Mouse (Mus musculus) spleen, adult 2 months (tissue): ENCODE measurements around the gene Tmem97.
"Not testable (repeated sequence)": the region's sequence is repeated elsewhere in the genome, so short reads cannot be mapped to it uniquely, and the experiment has no call there.

ENCODE experiments used
- CTCF ChIP-seq: fragments of 200-500 bp; IDR thresholded peaks from 2 replicates; pipeline ENCODE4 v1.5.1; 2011; ENCODE audit warnings: mild to moderate bottlenecking, inconsistent platforms; ENCODE audit not compliant: insufficient read depth, insufficient read length, insufficient replicate concordance; ENCODE audit errors: extremely low read depth
- POLR2A ChIP-seq: fragments of 200-500 bp; IDR thresholded peaks from 2 replicates; pipeline ENCODE4 v1.6.1; 2011; ENCODE audit warnings: low read depth, low read length, inconsistent platforms

DNA sequence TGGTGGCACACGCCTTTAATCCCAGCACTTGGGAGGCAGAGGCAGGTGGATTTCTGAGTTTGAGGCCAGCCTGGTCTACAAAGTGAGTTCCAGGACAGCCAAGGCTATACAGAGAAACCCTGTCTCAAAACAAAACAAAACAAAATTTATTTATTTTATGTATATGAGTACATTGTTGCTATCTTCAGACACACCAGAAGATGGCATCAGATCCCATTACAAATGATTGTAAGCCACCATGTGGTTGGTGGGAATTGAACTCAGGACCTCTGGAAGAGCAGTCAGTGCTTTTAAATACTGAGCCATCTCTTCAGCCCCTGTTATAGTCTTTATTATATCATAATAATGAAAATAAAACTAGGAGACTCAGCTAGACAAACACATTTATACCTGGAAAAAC, 37.1 kb upstream of the Tmem97 start:
- not testable (repeated sequence) for TF ChIP-seq CTCF, POLR2A
